Mouse (Mus musculus): ENCODE results near the gene 2510002D24Rik. TPM values are rescaled to one million over a fixed set of nuclear protein-coding genes. Genes with fewer than 3 reads are reported as not detected.
A peak's percentile ranks its signal among the peaks of the same experiment; 100 is the strongest.
"Not testable (repeated sequence)": the region's sequence is repeated elsewhere in the genome, so short reads cannot be mapped to it uniquely, and the experiment has no call there.

2510002D24Rik gene
- polyA plus RNA-seq, 1 experiment from 2014 or later, result 34.1 TPM

- Histone ChIP-seq H3K9me3 (ENCODE audit: control insufficient read depth, low read length) (no peaks in the 10 kb centered on the region), H3K4me1 (replicated peaks; ENCODE audit: control insufficient read depth, insufficient read depth) (no peaks in the 10 kb centered on the region), H3K9ac (ENCODE audit: low read length) (no peak overlapping the region), H3K4me2 (replicated peaks; ENCODE audit: low read depth) (peak overlapping the region; percentile 81), H3K36me3 (ENCODE audit: control insufficient read depth, insufficient read depth, low read length) (peaks cover 9% of the 10 kb centered on the region), H3K27ac (replicated peaks) (peak overlapping the region; percentile 92), H3K27me3 (ENCODE audit: control insufficient read depth, insufficient read depth, low read length) (no peaks in the 10 kb centered on the region), H3K4me3 (ENCODE audit: low read depth, low read length) (peak overlapping the region; percentile 88)
- ATAC-seq (ENCODE audit: low FRiP score, low TSS enrichment) (peak; percentile 82), DNase-seq (ENCODE audit: low spot score) (no peak)
- TF ChIP-seq CTCF (IDR thresholded peaks at IDR 0.05; ENCODE audit: low read depth) (no peak), EP300 (optimal IDR thresholded peaks at IDR 0.05) (no peak)
- 17% methylated on average over 3 of the region's 3 CpGs for WGBS
Measured at GRCm38 (mm10) chr16:18836073-18836467, 308 bp upstream of the 2510002D24Rik start.

- TF ChIP-seq EP300 (optimal IDR thresholded peaks at IDR 0.05) (no peak), CTCF (IDR thresholded peaks at IDR 0.05; ENCODE audit: low read depth) (no peak)
- H3K9me3 ChIP-seq (ENCODE audit: control insufficient read depth, low read length), result no peaks in the 10 kb centered on the region
- H3K4me2 ChIP-seq (replicated peaks; ENCODE audit: low read depth), result no peak overlapping the region
- no peaks in the 10 kb centered on the region for H3K4me1 ChIP-seq (replicated peaks; ENCODE audit: control insufficient read depth, insufficient read depth)
- H3K9ac ChIP-seq (ENCODE audit: low read length), result no peak overlapping the region
- ATAC-seq (ENCODE audit: low FRiP score, low TSS enrichment), result no peak
- WGBS, result 91% methylated on average over 4 of the region's 4 CpGs
- H3K4me3 ChIP-seq (ENCODE audit: low read depth, low read length), result no peak overlapping the region
- no peaks in the 10 kb centered on the region for H3K27me3 ChIP-seq (ENCODE audit: control insufficient read depth, insufficient read depth, low read length)
- no peak overlapping the region for H3K27ac ChIP-seq (replicated peaks)
- peaks cover 9% of the 10 kb centered on the region; the same call in 1 of the 2 replicates for H3K36me3 ChIP-seq (ENCODE audit: control insufficient read depth, insufficient read depth, low read length)
- no peak for DNase-seq (ENCODE audit: low spot score)
Measured at GRCm38 (mm10) chr16:18838346-18838745, 2.0 kb downstream of the 2510002D24Rik start.

DNA sequence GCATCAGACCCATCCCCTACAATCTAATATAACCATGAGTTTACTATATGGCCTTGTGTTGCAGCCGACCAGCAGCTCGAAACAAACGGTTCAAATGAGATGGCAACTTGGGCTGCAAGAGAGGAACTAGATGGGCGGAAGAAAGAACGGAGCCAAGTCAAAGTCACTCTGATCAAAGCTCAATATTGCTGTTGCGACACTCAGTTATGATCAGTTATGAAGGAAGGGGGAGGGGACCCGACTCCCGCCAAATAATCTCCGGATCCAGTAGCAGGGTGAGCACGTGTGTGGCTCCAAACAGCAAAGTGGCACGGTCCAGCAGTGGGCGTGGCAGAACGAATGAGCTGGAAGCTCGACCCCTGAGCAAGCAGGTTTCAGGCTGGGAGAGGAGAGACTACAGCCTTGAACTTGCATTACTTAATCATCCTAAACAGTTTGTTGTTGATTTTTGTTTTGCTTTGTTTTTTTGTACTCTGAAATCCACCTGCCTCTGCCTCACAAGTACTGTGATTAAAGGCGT lies 10.0 kb downstream of the 2510002D24Rik start:
- Histone ChIP-seq H3K27me3 (ENCODE audit: control insufficient read depth, insufficient read depth, low read length) (no peaks in the 10 kb centered on the region), H3K4me3 (ENCODE audit: low read depth, low read length) (no peak overlapping the region), H3K36me3 (ENCODE audit: control insufficient read depth, insufficient read depth, low read length) (no peaks in the 10 kb centered on the region), H3K9me3 (ENCODE audit: control insufficient read depth, low read length) (no peaks in the 10 kb centered on the region), H3K9ac (ENCODE audit: low read length) (no peak overlapping the region), H3K4me2 (replicated peaks; ENCODE audit: low read depth) (no peak overlapping the region), H3K4me1 (replicated peaks; ENCODE audit: control insufficient read depth, insufficient read depth) (no peaks in the 10 kb centered on the region), H3K27ac (replicated peaks) (no peak overlapping the region)
- no peak for TF ChIP-seq CTCF (IDR thresholded peaks at IDR 0.05; ENCODE audit: low read depth)
- TF ChIP-seq EP300 (optimal IDR thresholded peaks at IDR 0.05), result no peak
- 84% methylated on average over 15 of the region's 15 CpGs for WGBS
- ATAC-seq (ENCODE audit: low FRiP score, low TSS enrichment) (no peak), DNase-seq (ENCODE audit: low spot score) (no peak)

DNA sequence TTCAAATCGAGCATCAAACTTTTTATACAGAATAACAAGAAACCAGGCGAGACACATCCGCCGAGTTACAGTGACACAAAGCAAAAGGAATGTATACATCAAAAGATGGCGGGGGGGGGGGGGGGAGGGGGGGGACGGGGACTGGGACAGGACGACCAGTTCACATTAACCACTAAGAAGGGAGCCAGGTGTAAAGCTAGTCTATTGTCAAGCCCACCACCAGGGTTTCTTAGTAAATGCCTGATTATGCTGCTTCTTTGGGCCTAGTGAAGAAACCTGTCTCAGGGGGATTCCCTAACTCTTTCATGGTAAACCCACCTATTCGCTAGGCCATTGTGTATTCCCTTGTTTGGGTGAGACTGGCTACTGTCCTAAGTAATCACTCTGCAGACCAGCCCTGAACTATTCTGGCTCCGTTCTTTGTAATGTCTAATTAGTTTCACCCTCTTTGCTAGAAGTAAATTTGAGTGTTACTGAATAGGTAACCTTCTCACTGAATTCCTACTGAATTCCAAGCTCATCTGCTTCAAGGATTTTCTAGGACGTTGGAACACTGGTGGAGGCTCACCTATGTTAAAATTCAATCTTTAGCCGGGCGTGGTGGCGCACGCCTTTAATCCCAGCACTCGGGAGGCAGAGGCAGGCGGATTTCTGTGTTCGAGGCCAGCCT lies 13.3 kb downstream of the 2510002D24Rik start:
- not testable (repeated sequence) for H3K4me3 ChIP-seq (ENCODE audit: low read depth, low read length); H3K36me3 ChIP-seq (ENCODE audit: control insufficient read depth, insufficient read depth, low read length); ATAC-seq (ENCODE audit: low FRiP score, low TSS enrichment); DNase-seq (ENCODE audit: low spot score); H3K27ac ChIP-seq (replicated peaks); H3K4me2 ChIP-seq (replicated peaks; ENCODE audit: low read depth); H3K27me3 ChIP-seq (ENCODE audit: control insufficient read depth, insufficient read depth, low read length); H3K9me3 ChIP-seq (ENCODE audit: control insufficient read depth, low read length); H3K9ac ChIP-seq (ENCODE audit: low read length); H3K4me1 ChIP-seq (replicated peaks; ENCODE audit: control insufficient read depth, insufficient read depth)
- WGBS, result 88% methylated on average over 15 of the region's 17 CpGs

GRCm38 (mm10) chr16:18858551-18858950 lies 22.2 kb downstream of the 2510002D24Rik start:
- ATAC-seq (ENCODE audit: low FRiP score, low TSS enrichment) (peak; percentile 67), DNase-seq (ENCODE audit: low spot score) (no peak)
- no peak overlapping the region for H3K4me3 ChIP-seq (ENCODE audit: low read depth, low read length)

GRCm38 (mm10) chr16:18860186-18860585 lies 23.8 kb downstream of the 2510002D24Rik start:
- Histone ChIP-seq H3K4me2 (replicated peaks; ENCODE audit: low read depth) (no peak overlapping the region), H3K4me1 (replicated peaks; ENCODE audit: control insufficient read depth, insufficient read depth) (no peaks in the 10 kb centered on the region), H3K9ac (ENCODE audit: low read length) (no peak overlapping the region), H3K4me3 (ENCODE audit: low read depth, low read length) (no peak overlapping the region), H3K9me3 (ENCODE audit: control insufficient read depth, low read length) (no peaks in the 10 kb centered on the region), H3K27ac (replicated peaks) (no peak overlapping the region), H3K27me3 (ENCODE audit: control insufficient read depth, insufficient read depth, low read length) (no peaks in the 10 kb centered on the region), H3K36me3 (ENCODE audit: control insufficient read depth, insufficient read depth, low read length) (no peaks in the 10 kb centered on the region)
- ATAC-seq (ENCODE audit: low FRiP score, low TSS enrichment) (peak; percentile 26; the same call in 1 of the 2 replicates), DNase-seq (ENCODE audit: low spot score) (no peak)
- 61% methylated on average over 1 of the region's 1 CpGs for WGBS
- TF ChIP-seq EP300 (optimal IDR thresholded peaks at IDR 0.05) (no peak), CTCF (IDR thresholded peaks at IDR 0.05; ENCODE audit: low read depth) (no peak)

More at GRCm38 (mm10) chr16:18858551-18858950, 22.2 kb downstream of the 2510002D24Rik start:
- Histone ChIP-seq H3K27me3 (ENCODE audit: control insufficient read depth, insufficient read depth, low read length) (no peaks in the 10 kb centered on the region), H3K27ac (replicated peaks) (no peak overlapping the region), H3K9me3 (ENCODE audit: control insufficient read depth, low read length) (no peaks in the 10 kb centered on the region), H3K9ac (ENCODE audit: low read length) (no peak overlapping the region), H3K4me2 (replicated peaks; ENCODE audit: low read depth) (no peak overlapping the region), H3K4me1 (replicated peaks; ENCODE audit: control insufficient read depth, insufficient read depth) (no peaks in the 10 kb centered on the region), H3K36me3 (ENCODE audit: control insufficient read depth, insufficient read depth, low read length) (no peaks in the 10 kb centered on the region)
- no peak for TF ChIP-seq EP300 (optimal IDR thresholded peaks at IDR 0.05)
- TF ChIP-seq CTCF (IDR thresholded peaks at IDR 0.05; ENCODE audit: low read depth), result peak; percentile 72

- ATAC-seq (ENCODE audit: low FRiP score, low TSS enrichment); H3K4me2 ChIP-seq (replicated peaks; ENCODE audit: low read depth); H3K27me3 ChIP-seq (ENCODE audit: control insufficient read depth, insufficient read depth, low read length); H3K27ac ChIP-seq (replicated peaks); H3K4me1 ChIP-seq (replicated peaks; ENCODE audit: control insufficient read depth, insufficient read depth); DNase-seq (ENCODE audit: low spot score); H3K36me3 ChIP-seq (ENCODE audit: control insufficient read depth, insufficient read depth, low read length); H3K9ac ChIP-seq (ENCODE audit: low read length); H3K9me3 ChIP-seq (ENCODE audit: control insufficient read depth, low read length); H3K4me3 ChIP-seq (ENCODE audit: low read depth, low read length): not testable (repeated sequence)
- 56% methylated on average over 1 of the region's 1 CpGs for WGBS
Measured at GRCm38 (mm10) chr16:18870495-18870894, 34.1 kb downstream of the 2510002D24Rik start.

Data from stomach, postnatal 0 days (tissue).